ENCODE assay signal across 7 mouse cellular contexts in the genomic region with DNA sequence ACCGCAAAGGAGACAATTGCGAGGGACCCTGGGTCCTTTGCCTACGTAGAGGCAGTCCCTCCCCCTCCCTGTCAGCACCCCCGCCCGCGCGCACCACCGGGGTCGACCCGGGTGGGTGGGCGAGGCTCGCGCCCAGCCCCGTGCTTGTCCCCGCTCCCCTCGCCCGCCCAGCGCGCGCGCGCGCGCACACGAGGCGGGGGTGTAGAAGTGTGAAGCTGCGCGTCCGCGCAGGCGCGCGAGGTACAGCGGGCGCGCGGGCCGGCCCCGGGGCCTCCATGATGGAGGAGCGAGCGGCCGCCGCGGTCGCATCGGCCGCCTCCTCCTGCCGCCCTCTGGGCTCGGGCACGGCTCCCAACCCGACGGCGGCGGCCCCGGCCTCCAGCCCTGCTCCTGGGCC. TPM values are rescaled to one million over a fixed set of nuclear protein-coding genes. Genes with fewer than 3 reads are reported as not detected.
A peak's percentile ranks its signal among the peaks of the same experiment; 100 is the strongest.
DNase-seq lines count a peak whose midpoint lies in the region; ATAC-seq and TF ChIP-seq lines count a peak whose summit lies in the region.

No protein-coding gene starts in this region.

- H3K4me3 ChIP-seq in gastrocnemius, adult 2 months: peak overlapping the region; percentile 100
- peak overlapping the region; percentile 99 for H3K4me3 ChIP-seq in hindbrain, postnatal 0 days (ENCODE audit: low read length)

- TF ChIP-seq CTCF in gastrocnemius, adult 2 months (IDR thresholded peaks at IDR 0.05): no peak
- no peak for TF ChIP-seq CTCF in hindbrain, postnatal 0 days (IDR thresholded peaks at IDR 0.05; ENCODE audit: low read depth)

- no peaks in the 10 kb centered on the region for H3K36me3 ChIP-seq in hindbrain, postnatal 0 days (ENCODE audit: insufficient read depth, low read length)

- WGBS in hindbrain, postnatal 0 days: 0% methylated on average over 47 of the region's 55 CpGs

- peak; percentile 78 for ATAC-seq in hindbrain, postnatal 0 days

- DNase-seq in adrenal gland, adult 2 months: peak; percentile 89
- DNase-seq in cerebellum, postnatal 4 days (ENCODE audit: low spot score in 2 of 2): peak; percentile 43 to 82
- peak; percentile 91 for DNase-seq in gastrocnemius, adult 2 months
- peak; percentile 96 for DNase-seq in hindbrain, postnatal 0 days (ENCODE audit: low spot score)
- peak; percentile 77 to 85 for DNase-seq in left cerebral cortex, postnatal 25 days (ENCODE audit: low spot score in 2 of 2)
- peak; percentile 92 for DNase-seq in mesoderm, embryonic 11.5 days (ENCODE audit: low read depth, low spot score)
- peak; percentile 88 for DNase-seq in right cerebral cortex, postnatal 4 days

- no peaks in the 10 kb centered on the region for H3K9me3 ChIP-seq in hindbrain, postnatal 0 days (ENCODE audit: low read length)

- peaks cover 32% of the 10 kb centered on the region for H3K4me1 ChIP-seq in hindbrain, postnatal 0 days (ENCODE audit: insufficient read depth, low read length)

- no peaks in the 10 kb centered on the region for H3K27me3 ChIP-seq in hindbrain, postnatal 0 days (ENCODE audit: insufficient read depth, low read length)

- H3K9ac ChIP-seq in hindbrain, postnatal 0 days (replicated peaks; ENCODE audit: low read length): peak overlapping the region; percentile 100

- peak overlapping the region; percentile 83 for H3K4me2 ChIP-seq in hindbrain, postnatal 0 days (ENCODE audit: low read depth, low read length)

- intact Hi-C loops in gastrocnemius, adult 2 months (cut with DNase I): no loop called here
- intact Hi-C loops in left cerebral cortex, postnatal 25 days (cut with DNase I): loop anchor here (5.0 kb wide), 1 partner anchor 414 kb away; the partner anchor contains the start of gene Zc3h4

- H3K27ac ChIP-seq in gastrocnemius, adult 2 months: peak overlapping the region; percentile 98
- H3K27ac ChIP-seq in hindbrain, postnatal 0 days: peak overlapping the region; percentile 99

RNA-seq across cellular contexts. Expression of gene Strn4, which starts 0.4 kb away (rescaled TPM):
- 10 to 100 TPM; 58.9 to 64.1 TPM for total RNA-seq in adrenal gland, adult 2 months (2021)
- polyA plus RNA-seq in adrenal gland, adult 2 months (2012; rRNA removed): 121 and 138 TPM in 2 replicates
- total RNA-seq in gastrocnemius, adult 2 months (2021): 10 to 100 TPM; 16.2 to 16.6 TPM
- 234 and 248 TPM in 2 replicates for total RNA-seq in hindbrain, postnatal 0 days (2014; rRNA removed)
- polyA plus RNA-seq in hindbrain, postnatal 0 days (2015; fragmentation: Nextera tagmentation; extraction: Ambion mirVana): 128 and 141 TPM in 2 replicates
- total RNA-seq in left cerebral cortex, postnatal 25 days (2021): 100 to 1,000 TPM; 314 to 335 TPM

RNA-seq across cellular contexts. Expression of gene Fkrp, which starts 0.5 kb away (rescaled TPM):
- total RNA-seq in adrenal gland, adult 2 months (2021): 10 to 100 TPM; 23.9 to 29.5 TPM
- 46.3 and 49.6 TPM in 2 replicates for polyA plus RNA-seq in adrenal gland, adult 2 months (2012; rRNA removed)
- total RNA-seq in gastrocnemius, adult 2 months (2021): 10 to 100 TPM; 51.2 to 58.3 TPM
- total RNA-seq in hindbrain, postnatal 0 days (2014; rRNA removed): 63.1 and 73.8 TPM in 2 replicates
- polyA plus RNA-seq in hindbrain, postnatal 0 days (2015; fragmentation: Nextera tagmentation; extraction: Ambion mirVana): 45.2 and 45.4 TPM in 2 replicates
- 10 to 100 TPM; 47.7 to 50.8 TPM for total RNA-seq in left cerebral cortex, postnatal 25 days (2021)

RNA-seq across cellular contexts. Expression of gene Prkd2, which starts 26.6 kb away (rescaled TPM):
- 10 to 100 TPM; 16.0 to 18.4 TPM for total RNA-seq in adrenal gland, adult 2 months (2021)
- polyA plus RNA-seq in adrenal gland, adult 2 months (2012; rRNA removed): 39.2 and 47.2 TPM in 2 replicates
- 1 to 10 TPM; 3.9 to 8.2 TPM for total RNA-seq in gastrocnemius, adult 2 months (2021)
- 4.3 and 5.4 TPM in 2 replicates for total RNA-seq in hindbrain, postnatal 0 days (2014; rRNA removed)
- 4.3 and 4.8 TPM in 2 replicates for polyA plus RNA-seq in hindbrain, postnatal 0 days (2015; fragmentation: Nextera tagmentation; extraction: Ambion mirVana)
- total RNA-seq in left cerebral cortex, postnatal 25 days (2021): 1 to 10 TPM; 3.8 to 7.3 TPM

RNA-seq across cellular contexts. Expression of gene Slc1a5, which starts 34.9 kb away (rescaled TPM):
- 100 to 1,000 TPM; 144 to 291 TPM for total RNA-seq in adrenal gland, adult 2 months (2021)
- polyA plus RNA-seq in adrenal gland, adult 2 months (2012; rRNA removed): 220 and 344 TPM in 2 replicates
- 10 to 100 TPM; 11.0 to 14.6 TPM for total RNA-seq in gastrocnemius, adult 2 months (2021)
- 18.1 and 19.2 TPM in 2 replicates for total RNA-seq in hindbrain, postnatal 0 days (2014; rRNA removed)
- 9.5 and 9.7 TPM in 2 replicates for polyA plus RNA-seq in hindbrain, postnatal 0 days (2015; fragmentation: Nextera tagmentation; extraction: Ambion mirVana)
- 1 to 10 TPM; 3.9 to 4.9 TPM for total RNA-seq in left cerebral cortex, postnatal 25 days (2021)

RNA-seq across cellular contexts. Expression of gene Dact3, which starts 59.0 kb away (rescaled TPM):
- 1 to 10 TPM; 2.5 to 5.3 TPM for total RNA-seq in adrenal gland, adult 2 months (2021)
- 16.2 and 22.1 TPM in 2 replicates for polyA plus RNA-seq in adrenal gland, adult 2 months (2012; rRNA removed)
- total RNA-seq in gastrocnemius, adult 2 months (2021): 1 to 10 TPM in 1 of 2 experiments, under 1 TPM in 1; 0.99 to 1.7 TPM
- 85.9 and 95.6 TPM in 2 replicates for total RNA-seq in hindbrain, postnatal 0 days (2014; rRNA removed)
- 7.2 TPM in 2 replicates for polyA plus RNA-seq in hindbrain, postnatal 0 days (2015; fragmentation: Nextera tagmentation; extraction: Ambion mirVana)
- 100 to 1,000 TPM; 176 to 184 TPM for total RNA-seq in left cerebral cortex, postnatal 25 days (2021)

Comparison
In these comparisons a context has a peak if more than half of its experiments do, and no peak if none do; other contexts are left out.
1. Peak in every context shown above with its lines: DNase-seq, ATAC-seq, H3K4me3 ChIP-seq and H3K27ac ChIP-seq.